Mouse (Mus musculus) ES-Bruce4 (cell line): ENCODE data around the gene Lpin3.

ENCODE experiments used
- CTCF ChIP-seq: IDR thresholded peaks from one replicate; pipeline ENCODE4 v1.8.1; 2011; ENCODE audit warnings: low read depth, low read length
- EP300 ChIP-seq: IDR thresholded peaks from 2 replicates; pipeline ENCODE4 v1.6.1; 2011; ENCODE audit warnings: low read depth, low read length; ENCODE audit not compliant: insufficient read depth
- POLR2A ChIP-seq: IDR thresholded peaks from one replicate; pipeline ENCODE4 v1.8.1; 2011; ENCODE audit warnings: low read length; ENCODE audit not compliant: insufficient read depth

- TF ChIP-seq POLR2A (no peak), CTCF (no peak), EP300 (no peak)
Measured at GRCm38 (mm10) chr2:160864112-160864511, 16.4 kb upstream of the Lpin3 start.
